Mouse (Mus musculus) heart, adult 2 months (tissue): Measurements from ENCODE around the gene Gstz1.

Source experiments
- CTCF ChIP-seq: fragments of 200-600 bp; IDR thresholded peaks from 2 replicates; pipeline ENCODE4 v1.8.1; 2022; ENCODE audit warnings: antibody characterized with exemption, mild to moderate bottlenecking, moderate library complexity
- EP300 ChIP-seq: fragments of 200-500 bp; IDR thresholded peaks from 2 replicates; pipeline ENCODE4 v1.6.1; 2011; ENCODE audit warnings: low read depth, low read length, control low read depth; ENCODE audit not compliant: insufficient read depth

DNA sequence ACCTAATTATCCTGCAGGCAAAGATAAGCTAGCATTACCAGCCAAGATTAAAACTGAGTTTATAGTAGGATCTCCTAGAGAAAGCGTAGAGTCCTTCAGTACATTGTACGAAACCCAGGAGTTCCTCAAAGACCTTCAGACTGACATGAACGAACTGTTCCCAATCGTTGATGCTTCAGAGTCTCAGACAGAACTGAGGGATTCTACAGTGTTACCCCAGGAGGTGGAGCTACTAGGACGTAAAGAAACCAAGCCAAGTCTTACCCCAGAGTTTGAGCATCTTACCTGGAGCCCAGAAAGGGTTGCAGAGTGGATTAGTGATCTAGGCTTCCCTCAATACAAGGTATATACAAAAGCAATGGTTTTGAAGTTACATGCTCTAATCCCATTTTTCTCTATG is 54.7 kb downstream of the Gstz1 start:
- TF ChIP-seq EP300 (no peak), CTCF (no peak)
